Mouse (Mus musculus) kidney, postnatal 4 days (tissue): ENCODE data around the gene Wfikkn1.
"Not testable (repeated sequence)": the region's sequence is repeated elsewhere in the genome, so short reads cannot be mapped to it uniquely, and the experiment has no call there.

Experiments
- DNase-seq, 2 experiments: peaks; one replicate each; pipeline ENCODE4 v3.0.0; 2021; ENCODE audit warnings: mixed read lengths in 2 of 2

Gene Wfikkn1

DNA sequence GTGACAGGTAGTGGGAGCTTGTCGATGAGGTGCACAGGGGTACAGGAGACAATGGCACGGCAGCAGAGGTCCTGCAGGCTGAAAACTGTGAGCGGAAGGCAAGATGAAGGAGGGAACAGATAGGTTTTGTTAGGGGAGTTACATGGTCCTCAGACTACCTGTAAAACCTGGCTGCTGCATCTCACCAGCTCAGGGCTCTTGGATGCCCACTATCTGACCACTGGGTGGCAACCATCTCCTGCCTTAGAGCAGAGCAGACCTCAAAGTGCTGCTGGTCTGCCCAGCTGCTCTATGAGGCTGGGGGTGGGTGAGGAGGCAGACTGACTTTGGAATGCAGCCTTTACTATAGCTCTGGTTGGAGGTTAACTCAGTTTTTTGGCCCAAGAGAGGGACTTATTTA, 3.2 kb upstream of the Wfikkn1 start:
- DNase-seq, result no peak

DNA sequence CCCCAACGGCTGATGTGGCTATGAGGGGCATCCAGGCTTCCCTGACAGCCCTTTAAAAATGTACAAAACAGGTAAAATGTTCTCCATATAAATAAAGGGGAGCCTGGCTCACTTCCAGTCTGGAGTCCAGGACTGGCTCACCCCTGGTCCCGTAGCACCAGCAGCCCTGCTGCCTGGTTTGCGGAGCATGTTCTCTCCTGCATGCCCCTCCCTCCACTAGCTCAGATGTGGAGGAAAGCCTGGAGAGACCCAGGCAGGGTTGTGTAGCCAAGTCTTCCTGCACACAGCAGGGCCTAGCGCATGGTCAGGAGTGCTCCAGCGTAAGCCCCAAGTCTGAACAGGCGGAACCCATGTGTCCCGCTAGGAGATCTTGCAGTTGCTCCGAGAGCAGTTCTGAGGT, 2.6 kb upstream of the Wfikkn1 start:
- DNase-seq, result no peak

DNA sequence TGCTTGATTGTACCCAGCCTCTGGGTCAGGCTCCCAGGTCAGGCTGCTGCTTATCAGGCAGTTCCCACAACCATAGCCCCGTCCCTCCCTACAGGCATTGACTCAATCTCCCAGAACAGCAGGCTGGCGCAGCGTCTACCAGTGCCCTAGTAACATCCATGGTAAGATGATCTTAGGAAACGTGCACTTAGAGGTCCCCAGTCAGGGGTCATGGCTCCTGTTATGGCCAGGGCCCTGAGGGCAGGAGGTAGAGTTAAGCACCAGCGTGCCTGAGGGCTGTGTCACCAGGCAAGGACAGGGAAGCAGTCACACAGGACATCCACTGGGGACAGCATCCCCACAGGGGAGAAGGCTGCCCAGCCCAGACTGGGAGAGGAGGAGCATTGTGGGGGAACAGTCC, 1.6 kb upstream of the Wfikkn1 start:
- no peak for DNase-seq

DNA sequence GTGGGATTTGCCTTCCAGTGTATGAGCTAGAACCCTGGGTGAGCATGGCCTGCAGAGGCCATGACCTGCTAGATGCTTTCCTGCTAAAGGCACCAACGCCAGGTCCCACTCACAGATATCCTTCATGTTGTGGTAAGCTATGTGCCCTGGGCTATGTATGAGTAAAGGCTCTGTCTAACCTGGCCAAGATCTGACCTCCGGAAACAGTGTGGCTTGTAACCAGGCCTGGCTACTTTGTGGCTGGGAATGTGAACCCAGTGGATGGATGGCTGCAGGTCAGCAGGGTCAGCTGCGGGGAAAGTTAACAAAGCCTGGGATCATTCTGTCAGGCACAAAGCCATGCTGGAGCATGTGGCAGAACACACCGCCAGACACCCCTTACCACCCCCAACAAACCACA, 1.0 kb upstream of the Wfikkn1 start:
- DNase-seq, result no peak

DNA sequence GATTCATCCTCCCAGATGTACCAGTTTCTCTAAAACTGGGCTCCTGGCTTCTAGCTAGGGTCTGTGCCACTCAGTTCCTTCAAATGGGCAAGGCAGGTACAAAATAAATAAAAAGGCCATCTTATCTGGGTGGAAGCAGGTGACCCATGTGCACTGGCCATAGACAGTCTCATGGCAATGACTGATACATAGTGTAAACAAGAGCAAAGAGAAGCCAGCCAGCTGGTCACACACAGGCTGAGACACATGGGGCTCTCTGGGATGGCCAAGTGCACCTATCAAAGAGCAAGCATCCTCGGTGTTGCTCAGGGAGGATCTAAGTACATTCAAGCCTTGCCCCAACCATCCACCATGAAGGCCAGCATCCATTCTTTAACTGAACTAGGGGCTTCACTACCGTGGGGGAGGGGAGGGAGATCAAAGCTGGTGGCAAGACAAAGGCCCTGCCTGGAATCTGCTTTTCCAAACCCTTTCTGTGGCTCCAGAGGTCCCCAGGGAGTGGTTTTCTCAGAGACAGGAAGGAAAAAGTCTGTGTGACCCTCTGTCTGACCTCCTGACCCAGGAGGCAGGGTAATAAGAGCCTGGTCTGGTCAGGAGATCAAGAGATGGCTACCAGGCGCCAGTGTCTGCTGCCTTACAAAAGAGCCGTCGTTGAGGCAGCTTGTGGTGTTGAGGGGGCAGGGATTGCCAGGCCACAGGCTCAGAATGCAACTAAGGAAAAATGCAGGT, 419 bp upstream of the Wfikkn1 start:
- peak in 1 of 2 experiments; percentile 33 for DNase-seq

DNA sequence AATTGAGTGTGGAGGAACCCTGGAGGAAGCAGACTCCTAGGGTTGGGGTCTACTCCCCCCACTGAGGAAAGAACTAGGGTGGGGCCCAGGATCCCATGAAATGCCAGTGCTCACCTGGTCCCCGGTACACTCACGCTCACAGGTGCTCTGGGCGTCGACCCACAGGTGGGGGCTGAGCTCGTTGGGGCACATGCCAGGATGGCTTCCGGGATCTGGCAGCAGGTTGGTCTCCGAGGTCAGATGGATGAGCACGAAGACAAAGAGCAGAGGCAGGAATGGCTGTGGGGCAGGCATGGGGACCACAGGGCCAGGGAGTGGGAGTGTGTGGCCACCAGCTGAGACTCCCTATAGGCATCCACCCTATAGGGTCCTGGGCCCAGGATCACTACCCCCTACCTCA, 908 bp downstream of the Wfikkn1 start:
- no peak for DNase-seq

DNA sequence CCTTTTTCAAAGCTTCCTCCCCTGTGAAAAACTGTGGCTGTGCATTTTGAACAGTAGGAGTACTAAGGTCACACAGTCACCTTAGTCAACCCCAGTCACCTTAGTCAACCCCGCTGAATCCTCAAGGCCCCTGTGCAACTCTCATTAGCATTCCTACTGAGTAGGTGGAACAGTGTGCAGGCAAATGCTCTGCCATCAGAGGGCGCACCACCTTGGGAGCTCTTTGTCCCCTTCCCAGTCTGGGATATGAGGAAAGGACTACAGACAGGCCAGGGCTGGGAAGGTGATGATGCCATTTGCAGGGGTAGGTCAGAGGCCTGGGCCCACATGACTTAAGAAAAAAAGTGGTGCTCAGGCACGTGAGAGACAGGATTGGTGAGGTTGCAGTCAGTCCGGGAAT, 1.4 kb downstream of the Wfikkn1 start:
- DNase-seq, result peak; percentile 68 to 72

DNA sequence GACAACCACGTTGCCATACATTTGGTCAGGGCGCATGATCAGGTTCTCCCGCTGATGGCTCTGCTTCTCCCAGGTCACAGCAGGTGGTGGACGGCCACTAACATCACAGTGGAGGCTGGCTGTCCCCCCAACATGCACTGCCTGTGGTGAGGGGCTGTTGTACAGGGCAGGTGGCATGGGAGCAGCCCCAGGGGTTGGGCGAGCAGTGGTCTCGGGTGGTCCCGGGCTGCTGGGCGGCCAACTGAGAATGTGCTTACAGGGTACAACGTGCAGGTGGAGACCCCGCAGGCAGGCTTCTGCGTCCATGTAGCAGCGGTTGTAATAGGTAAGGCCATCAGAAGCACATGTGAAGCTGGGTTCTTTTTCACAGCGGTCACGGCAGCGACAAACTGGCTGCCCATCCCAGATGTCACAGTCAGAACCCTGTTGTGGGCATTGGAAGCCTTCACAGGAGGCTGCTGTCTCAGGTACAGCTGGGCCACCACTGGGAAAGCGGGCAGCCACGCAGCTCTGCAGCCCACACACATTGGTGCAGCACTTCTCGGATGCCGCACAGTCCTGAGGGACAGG, 2.0 kb downstream of the Wfikkn1 start:
- DNase-seq, result no peak

DNA sequence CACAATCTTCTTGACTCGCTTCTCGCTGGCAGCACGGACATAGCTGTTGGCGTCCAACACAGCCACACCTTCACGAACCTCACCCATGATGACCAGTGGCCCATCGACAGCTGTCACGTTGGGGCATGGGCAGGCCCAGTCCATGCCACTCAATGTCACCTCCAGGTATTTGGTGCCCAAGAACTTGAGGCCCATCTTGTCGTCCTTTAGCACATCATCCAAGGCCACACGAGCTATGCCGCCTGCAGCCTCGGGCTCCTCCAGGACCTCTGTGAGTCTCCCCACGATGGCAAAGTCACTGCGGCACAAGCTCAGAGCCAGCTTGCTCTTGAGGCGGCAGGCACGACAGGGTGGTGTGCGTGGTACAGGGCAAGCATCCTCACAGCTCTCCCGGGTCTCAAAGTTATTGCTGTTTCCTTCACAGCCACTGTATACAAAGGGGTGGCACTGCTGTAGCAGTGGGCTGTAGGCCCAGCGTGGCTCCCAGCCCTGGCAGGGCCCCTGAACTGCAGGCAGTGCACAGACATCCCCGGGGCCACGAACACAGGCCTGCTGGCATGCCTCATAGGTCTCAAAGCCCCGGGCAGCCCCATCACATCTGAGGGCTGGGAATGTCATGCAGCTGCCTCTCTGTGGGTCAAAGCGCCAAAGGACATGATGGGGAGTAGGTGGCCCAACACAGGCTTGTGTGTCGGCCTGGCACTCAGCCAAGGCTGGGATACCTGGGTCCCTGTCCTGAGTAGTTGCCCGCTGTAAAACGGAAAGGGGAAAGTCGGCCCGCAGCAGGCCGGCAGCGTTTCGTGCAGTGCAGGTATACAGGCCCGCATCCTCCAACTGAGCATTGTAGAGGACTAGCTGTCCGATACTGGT, 2.7 kb downstream of the Wfikkn1 start:
- no peak for DNase-seq

DNA sequence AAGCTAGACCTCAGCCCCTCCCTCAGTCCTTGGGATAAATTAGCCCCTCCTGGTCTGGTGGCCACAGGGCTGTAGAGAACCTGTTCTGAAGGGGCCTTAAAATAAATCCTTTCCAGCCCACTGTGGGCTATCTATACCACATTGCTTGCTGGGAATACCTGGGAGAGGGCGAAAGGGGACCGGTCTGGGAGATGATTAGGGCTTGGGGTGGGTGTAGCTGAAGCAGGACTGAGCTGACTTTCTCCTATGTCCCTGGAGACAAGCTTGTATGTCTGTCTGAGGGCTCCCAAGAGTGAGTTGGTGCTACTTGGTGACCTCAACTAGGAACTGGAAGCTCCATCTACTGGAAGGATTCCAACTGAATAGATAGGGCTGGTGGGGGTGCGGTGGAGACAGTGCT, 3.6 kb downstream of the Wfikkn1 start:
- no peak for DNase-seq

DNA sequence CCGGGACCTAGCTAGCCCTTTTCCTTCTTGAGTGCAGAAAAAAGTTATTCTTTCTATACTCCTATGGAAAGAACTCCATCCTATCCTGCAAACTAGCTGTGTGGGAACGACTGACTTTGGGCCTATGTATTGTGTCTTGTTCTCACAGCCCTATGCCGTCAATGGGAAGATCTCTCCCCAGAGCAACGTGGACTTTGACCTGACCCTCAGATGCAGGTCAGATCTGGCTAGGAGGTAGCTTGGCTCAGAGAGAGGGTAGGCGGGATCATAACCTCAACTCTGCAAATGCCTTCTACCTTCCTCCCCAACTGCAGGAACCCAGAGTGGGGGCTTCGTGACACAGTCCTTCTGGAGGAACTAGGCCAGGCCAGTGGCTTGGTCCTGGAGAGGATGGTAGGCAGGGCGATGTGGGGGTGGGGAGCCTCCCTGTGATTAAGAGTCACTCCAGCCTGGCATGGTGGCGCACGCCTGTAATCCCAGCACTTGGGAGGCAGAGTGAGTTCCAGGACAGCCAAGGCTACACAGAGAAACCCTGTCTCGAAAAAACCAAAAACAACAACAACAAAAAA, 4.2 kb downstream of the Wfikkn1 start:
- DNase-seq, result peak; percentile 41 to 61

DNA sequence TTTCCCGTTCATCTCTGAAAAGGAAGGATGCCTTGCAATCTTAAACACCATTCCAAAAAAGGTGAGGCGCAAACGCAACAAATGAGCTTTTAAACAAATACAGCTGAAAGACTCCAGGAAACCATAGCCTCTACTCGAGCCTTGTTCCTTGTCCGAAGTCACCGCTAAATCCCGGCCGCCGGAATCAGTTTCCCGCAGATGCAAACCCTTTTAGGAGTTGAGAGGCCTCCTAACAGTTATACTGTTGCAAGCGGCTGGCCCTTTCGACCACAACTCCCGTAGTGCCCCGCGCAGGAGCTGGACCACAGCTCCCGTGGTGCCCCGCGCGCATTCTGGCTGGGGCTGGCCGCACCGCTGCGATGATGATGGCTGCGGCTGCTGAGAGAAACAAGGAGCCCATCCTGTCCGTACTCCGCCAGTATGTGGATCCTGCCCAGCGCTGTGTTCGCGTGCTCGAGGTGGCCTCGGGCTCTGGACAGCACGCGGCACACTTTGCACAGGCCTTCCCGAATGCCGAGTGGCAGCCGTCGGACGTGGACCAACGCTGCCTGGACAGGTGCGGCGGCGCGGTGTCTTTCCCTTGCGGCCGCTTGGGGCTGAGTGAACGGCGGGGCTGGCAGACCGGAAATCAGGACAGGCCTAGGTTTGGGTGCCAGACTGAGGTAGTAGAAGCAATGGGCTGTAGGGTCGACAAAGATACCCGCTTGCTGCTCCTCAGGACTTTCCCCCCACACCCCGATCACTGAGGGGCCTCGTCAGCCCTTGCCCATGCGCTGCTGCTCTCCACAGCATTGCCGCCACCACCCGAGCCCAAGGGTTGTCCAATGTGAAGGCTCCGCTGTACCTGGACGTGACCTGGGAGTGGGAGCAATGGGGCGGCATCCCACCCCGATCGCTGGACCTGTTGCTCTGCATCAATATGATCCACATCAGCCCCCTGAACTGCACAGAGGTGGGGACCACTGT, 5.2 kb downstream of the Wfikkn1 start:
- peak; percentile 92 to 95 for DNase-seq

DNA sequence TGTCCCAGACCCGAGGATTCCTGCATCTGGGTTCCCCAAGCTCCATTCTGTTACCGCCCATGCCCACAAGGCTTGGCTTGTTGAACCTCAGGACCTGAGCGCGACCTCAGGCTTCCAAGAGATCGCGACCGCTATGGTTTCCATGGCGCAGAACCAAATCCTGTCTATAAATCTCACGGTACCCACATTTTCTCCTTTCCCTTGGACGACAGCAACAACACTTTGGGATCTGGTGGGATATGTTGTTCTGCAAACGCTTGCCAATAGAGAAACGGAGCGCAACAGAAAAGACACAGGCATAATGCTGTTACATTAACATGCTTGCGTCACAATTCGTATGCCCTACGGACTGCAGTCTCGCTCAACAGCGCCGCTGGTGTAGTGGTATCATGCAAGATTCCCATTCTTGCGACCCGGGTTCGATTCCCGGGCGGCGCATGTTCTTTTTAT, 5.9 kb downstream of the Wfikkn1 start, which contains the start of gene Mettl26:
TSS of gene Mettl26 (plus strand) at position 354 of the 450 bp plus-strand sequence.
- DNase-seq, result peak; percentile 95 to 97

DNA sequence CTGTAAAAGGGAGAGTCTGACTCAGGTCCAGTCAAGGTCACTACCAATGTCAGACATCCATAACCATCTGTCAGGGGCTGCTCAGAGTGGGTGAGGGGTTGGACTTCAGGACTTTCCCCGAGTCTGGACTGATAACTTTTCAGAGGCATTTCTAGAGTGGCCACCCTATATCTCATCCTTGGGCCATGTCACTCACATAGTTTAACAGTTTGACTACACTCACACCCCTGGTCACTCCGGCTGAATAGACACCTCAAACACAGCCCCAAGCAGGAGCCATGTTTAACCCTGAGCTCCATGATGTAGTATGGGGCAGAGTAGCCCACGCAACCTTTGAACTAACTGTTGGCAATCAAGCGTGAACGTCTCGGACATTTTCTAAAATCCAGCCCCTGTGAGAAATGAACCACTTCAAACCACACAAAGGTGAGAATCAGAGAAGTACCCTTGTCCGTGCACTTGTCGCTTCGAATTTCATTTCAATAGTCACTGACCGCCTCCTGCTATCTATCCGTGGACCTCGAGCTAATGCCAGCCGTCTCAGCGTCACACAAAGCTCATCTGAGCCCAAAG, 6.4 kb downstream of the Wfikkn1 start:
- no peak for DNase-seq

DNA sequence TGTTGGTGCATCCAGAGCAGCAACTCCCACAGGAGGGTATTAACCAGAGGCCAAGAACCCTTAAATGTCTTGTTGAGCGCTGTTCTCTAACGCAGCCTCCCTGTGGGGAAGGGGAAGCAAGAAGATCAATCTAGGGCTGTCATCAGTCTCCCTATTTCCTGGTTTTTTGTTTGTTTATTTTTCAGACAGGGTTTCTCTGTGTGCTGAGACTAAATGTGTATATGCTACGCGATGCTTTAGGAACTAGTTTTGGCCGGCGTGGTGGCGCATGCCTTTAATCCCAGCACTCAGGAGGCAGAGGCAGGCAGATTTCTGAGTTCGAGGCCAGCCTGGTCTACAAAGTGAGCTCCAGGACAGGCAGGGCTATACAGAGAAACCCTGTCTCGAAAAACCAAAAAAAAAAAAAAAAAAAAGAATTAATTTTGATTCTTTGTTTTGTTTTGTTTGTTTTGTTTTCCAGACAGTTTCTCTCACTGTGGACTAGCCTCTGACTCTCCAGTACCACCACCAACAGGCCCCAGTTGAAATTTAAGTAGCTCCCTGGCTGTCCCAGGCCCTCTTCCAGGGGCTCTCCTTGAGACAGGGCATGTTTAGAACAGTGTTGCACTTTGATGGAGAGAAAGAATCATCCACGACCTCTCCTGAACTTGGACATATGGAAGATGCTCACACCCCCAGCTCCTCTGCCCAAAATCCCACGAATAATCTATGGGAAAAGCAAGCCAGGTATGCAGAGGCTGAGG, 7.1 kb downstream of the Wfikkn1 start:
- DNase-seq, result no peak

DNA sequence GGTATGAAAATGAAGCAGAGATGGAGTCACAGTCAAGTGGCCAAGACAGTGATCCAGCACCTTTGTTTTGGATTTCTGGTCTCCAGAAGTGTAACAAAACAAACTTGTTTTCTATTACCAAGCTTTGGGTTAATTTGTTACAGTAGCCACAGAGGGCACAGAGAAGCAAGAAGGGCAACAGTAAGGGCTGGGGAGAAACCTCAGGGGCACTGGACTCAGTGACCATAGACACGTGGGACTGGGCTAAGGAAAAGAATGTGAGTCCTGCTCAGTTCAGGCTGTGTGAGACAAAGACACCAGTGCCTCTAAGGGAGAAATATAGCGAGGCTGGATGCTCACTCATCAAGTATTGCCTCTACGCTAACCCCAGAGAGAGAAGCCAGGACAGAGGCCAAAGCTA, 8.0 kb downstream of the Wfikkn1 start:
- no peak for DNase-seq

DNA sequence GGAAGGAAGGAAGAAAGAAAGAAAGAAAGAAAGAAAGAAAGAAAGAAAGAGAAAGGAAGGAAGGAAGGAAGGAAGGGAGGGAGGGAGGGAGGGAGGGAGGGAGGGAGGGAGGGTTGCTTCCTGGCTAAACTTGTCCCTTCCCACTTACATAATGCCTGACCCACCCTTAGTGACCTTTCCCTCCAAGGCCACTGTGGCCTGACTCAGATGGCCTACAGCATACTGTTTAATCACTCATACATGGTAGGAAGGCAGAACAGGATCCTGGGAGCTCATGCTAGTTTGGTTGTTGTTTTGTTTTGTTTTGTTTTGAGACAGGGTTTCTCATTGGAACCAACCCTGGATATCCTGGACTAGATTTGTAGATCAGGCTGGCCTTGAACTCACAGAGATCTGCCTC, 9.1 kb downstream of the Wfikkn1 start:
- DNase-seq, result not testable (repeated sequence)

DNA sequence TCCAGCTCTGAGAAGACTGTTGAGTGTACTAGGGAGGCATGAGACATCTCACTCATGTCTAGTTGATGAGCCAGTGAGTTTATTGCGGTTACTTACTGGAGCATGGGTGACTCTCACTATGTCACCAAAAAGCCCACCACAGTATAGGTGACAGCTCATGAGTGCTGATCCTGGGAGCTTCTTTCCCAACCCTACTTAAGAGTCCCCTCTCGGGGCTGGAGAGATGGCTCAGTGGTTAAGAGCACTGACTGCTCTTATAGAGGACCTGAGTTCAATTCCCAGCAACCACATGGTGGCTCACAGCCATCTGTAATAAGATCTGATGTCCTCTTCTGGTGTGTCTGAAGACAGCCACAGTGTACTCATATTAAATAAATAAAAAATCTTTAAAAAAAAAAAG, 10.7 kb downstream of the Wfikkn1 start:
- DNase-seq, result no peak

DNA sequence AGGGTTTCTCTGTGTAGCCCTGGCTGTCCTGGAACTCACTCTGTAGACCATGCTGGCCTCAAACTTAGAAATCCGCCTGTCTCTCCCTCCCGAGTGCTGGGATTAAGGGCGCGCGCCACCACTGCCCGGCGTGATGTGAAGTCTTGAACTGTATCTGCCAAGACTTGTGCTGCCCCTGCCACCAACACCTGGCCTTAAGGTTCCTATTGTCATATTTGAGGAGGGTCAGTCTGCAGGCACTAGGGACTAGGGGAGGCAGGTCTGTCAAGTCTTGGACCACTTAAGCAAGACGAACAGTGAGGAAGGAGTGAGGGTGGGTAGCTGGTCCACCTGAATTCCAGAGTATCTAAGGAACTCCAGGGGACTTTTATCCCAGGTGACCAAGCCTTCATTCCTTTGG, 11.2 kb downstream of the Wfikkn1 start:
- DNase-seq, result no peak

DNA sequence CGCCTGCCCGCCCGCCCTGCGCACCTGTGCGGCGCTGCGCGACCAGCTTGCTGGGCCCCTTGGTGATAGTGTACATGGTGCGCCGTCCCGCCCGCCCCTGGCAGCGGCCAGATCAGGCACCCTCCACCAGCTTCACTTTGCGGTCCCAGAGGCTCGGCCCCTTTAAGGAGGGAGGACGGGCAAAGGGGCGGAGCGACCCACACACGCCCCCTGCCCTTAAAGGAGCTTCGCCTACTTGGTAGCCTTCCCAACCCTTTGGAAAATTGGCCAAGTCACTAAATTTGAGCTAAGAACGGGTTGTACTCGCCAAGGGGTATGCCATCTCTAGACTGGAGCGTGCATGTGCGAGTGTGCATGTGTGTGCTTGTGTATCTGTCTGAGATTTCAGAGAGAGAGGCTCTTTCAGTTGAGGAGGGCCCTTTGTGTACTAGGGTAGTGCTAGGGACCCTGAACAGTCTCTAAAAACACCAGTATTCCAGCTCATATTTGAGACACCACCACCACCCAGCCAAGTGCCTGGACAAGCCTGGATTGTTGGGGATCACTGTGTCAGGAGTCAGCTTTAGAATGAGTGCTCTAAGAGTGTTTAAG, 12.0 kb downstream of the Wfikkn1 start, which contains the start of gene Mcrip2:
TSS of gene Mcrip2 (minus strand) at position 164 of the 591 bp plus-strand sequence.
- DNase-seq, result peak; percentile 84 to 90
